Mouse (Mus musculus) heart, embryonic 15.5 days (tissue): ENCODE measurements at regions not wholly inside any gene's neighbourhood (a gene's known extent, or its start where the extent isn't known, plus 50 kb on each side); places are given as distances from the start of the nearest gene placed in this dataset.
A peak's percentile ranks its signal among the peaks of the same experiment; 100 is the strongest.

Experiments
- ATAC-seq: fragments of 200-750 bp; cut with Nextera tagmentation; replicated peaks from 2 replicates; pipeline ENCODE4 v1.8.0; 2017; ENCODE audit warnings: low read depth, moderate TSS enrichment; ENCODE audit not compliant: insufficient number of reproducible peaks, insufficient read depth, low FRiP score
- H3K27ac ChIP-seq: fragments of 300-500 bp; sonication (generic); 2 replicates; pipeline ENCODE4 v1.5.1; 2015; ENCODE audit warnings: mild to moderate bottlenecking, inconsistent platforms
- H3K27me3 ChIP-seq: fragments of 300-500 bp; sonication (generic); 2 replicates; pipeline ENCODE4 v1.6.1; 2015; ENCODE audit warnings: inconsistent platforms
- H3K36me3 ChIP-seq: fragments of 300-500 bp; sonication (generic); 2 replicates; pipeline ENCODE4 v1.6.1; 2015; ENCODE audit warnings: mild to moderate bottlenecking, inconsistent platforms
- H3K4me1 ChIP-seq: fragments of 300-500 bp; sonication (generic); replicated peaks from 2 replicates; pipeline ENCODE4 v1.6.1; 2015; ENCODE audit warnings: inconsistent platforms
- H3K4me2 ChIP-seq: fragments of 300-500 bp; sonication (generic); 2 replicates; pipeline ENCODE4 v1.6.1; 2015; ENCODE audit warnings: inconsistent platforms, mild to moderate bottlenecking, moderate library complexity
- H3K4me3 ChIP-seq: fragments of 300-500 bp; sonication (generic); 2 replicates; pipeline ENCODE4 v1.5.1; 2015; ENCODE audit warnings: mild to moderate bottlenecking, inconsistent platforms
- H3K9ac ChIP-seq: fragments of 300-500 bp; sonication (generic); 2 replicates; pipeline ENCODE4 v1.6.1; 2015; ENCODE audit warnings: mild to moderate bottlenecking, inconsistent platforms
- H3K9me3 ChIP-seq: fragments of 300-500 bp; sonication (generic); replicated peaks from 2 replicates; pipeline ENCODE4 v1.6.1; 2016; ENCODE audit warnings: inconsistent platforms
- WGBS: fragments of 180-500 bp; shearing (Covaris S2); methylation state at CpG from one replicate; pipeline ENCODE4 v1.1.7; 2015; ENCODE audit warnings: mixed read lengths; 5-methylcytosine and 5-hydroxymethylcytosine counted together

- Histone ChIP-seq H3K9me3 (no peaks in the 10 kb centered on the region), H3K4me2 (no peak overlapping the region), H3K27me3 (no peaks in the 10 kb centered on the region), H3K4me3 (no peak overlapping the region), H3K36me3 (no peaks in the 10 kb centered on the region), H3K9ac (no peak overlapping the region), H3K27ac (no peak overlapping the region), H3K4me1 (no peaks in the 10 kb centered on the region)
- no peak for ATAC-seq
- WGBS, result 83% methylated on average over 3 of the region's 3 CpGs
Measured at GRCm38 (mm10) chr17:7623392-7623791, 203.7 kb downstream of the Fndc1 start.

- no peak overlapping the region for H3K4me2 ChIP-seq
- no peak overlapping the region for H3K27ac ChIP-seq
- H3K9ac ChIP-seq, result no peak overlapping the region
- H3K4me1 ChIP-seq, result no peaks in the 10 kb centered on the region
- WGBS, result 61% methylated on average over 2 of the region's 2 CpGs
- no peak overlapping the region for H3K4me3 ChIP-seq
- H3K9me3 ChIP-seq, result no peaks in the 10 kb centered on the region
- no peaks in the 10 kb centered on the region for H3K36me3 ChIP-seq
- ATAC-seq, result no peak
- no peaks in the 10 kb centered on the region for H3K27me3 ChIP-seq
Measured at GRCm38 (mm10) chr17:7621262-7621661, 205.8 kb downstream of the Fndc1 start.

- Histone ChIP-seq H3K9ac (no peak overlapping the region), H3K9me3 (no peaks in the 10 kb centered on the region), H3K4me3 (no peak overlapping the region), H3K4me1 (no peaks in the 10 kb centered on the region), H3K36me3 (no peaks in the 10 kb centered on the region), H3K4me2 (no peak overlapping the region), H3K27me3 (no peaks in the 10 kb centered on the region), H3K27ac (no peak overlapping the region)
- ATAC-seq, result no peak
Measured at GRCm38 (mm10) chr17:7620166-7620565, 206.9 kb downstream of the Fndc1 start.

- Histone ChIP-seq H3K9ac (no peak overlapping the region), H3K27ac (no peak overlapping the region), H3K4me1 (no peaks in the 10 kb centered on the region), H3K9me3 (no peaks in the 10 kb centered on the region), H3K4me3 (no peak overlapping the region), H3K4me2 (no peak overlapping the region), H3K27me3 (no peaks in the 10 kb centered on the region), H3K36me3 (no peaks in the 10 kb centered on the region)
- no peak for ATAC-seq
- 56% methylated on average over 5 of the region's 5 CpGs for WGBS
Measured at GRCm38 (mm10) chr17:7619641-7620040, 207.5 kb downstream of the Fndc1 start.

GRCm38 (mm10) chr17:7608046-7608445, 219.1 kb downstream of the Fndc1 start:
- no peak overlapping the region for H3K4me2 ChIP-seq
- H3K36me3 ChIP-seq, result no peaks in the 10 kb centered on the region
- H3K27ac ChIP-seq, result no peak overlapping the region
- H3K4me1 ChIP-seq, result no peaks in the 10 kb centered on the region
- H3K9ac ChIP-seq, result no peak overlapping the region
- H3K4me3 ChIP-seq, result no peak overlapping the region
- H3K9me3 ChIP-seq, result no peaks in the 10 kb centered on the region
- no peak for ATAC-seq
- 67% methylated on average over 11 of the region's 11 CpGs for WGBS
- H3K27me3 ChIP-seq, result no peaks in the 10 kb centered on the region

- Histone ChIP-seq H3K36me3 (no peaks in the 10 kb centered on the region), H3K27ac (no peak overlapping the region), H3K9ac (no peak overlapping the region), H3K4me3 (no peak overlapping the region), H3K4me1 (no peaks in the 10 kb centered on the region), H3K27me3 (no peaks in the 10 kb centered on the region), H3K9me3 (no peaks in the 10 kb centered on the region), H3K4me2 (no peak overlapping the region)
- 66% methylated on average over 4 of the region's 4 CpGs for WGBS
- no peak for ATAC-seq
Measured at GRCm38 (mm10) chr17:7607431-7607830, 219.7 kb downstream of the Fndc1 start.

- H3K9ac ChIP-seq, result no peak overlapping the region
- peaks cover 9% of the 10 kb centered on the region for H3K4me1 ChIP-seq
- H3K27ac ChIP-seq, result no peak overlapping the region
- H3K9me3 ChIP-seq, result no peaks in the 10 kb centered on the region
- WGBS, result 74% methylated on average over 5 of the region's 5 CpGs
- no peaks in the 10 kb centered on the region for H3K36me3 ChIP-seq
- H3K4me2 ChIP-seq, result no peak overlapping the region
- H3K4me3 ChIP-seq, result no peak overlapping the region
- no peaks in the 10 kb centered on the region for H3K27me3 ChIP-seq
- no peak for ATAC-seq
Measured at GRCm38 (mm10) chr17:7604813-7605504, 219.7 kb upstream of the Unc93a2 start.

GRCm38 (mm10) chr17:7604096-7604495, 218.8 kb upstream of the Unc93a2 start:
- Histone ChIP-seq H3K9me3 (no peaks in the 10 kb centered on the region), H3K4me3 (no peak overlapping the region), H3K4me2 (no peak overlapping the region), H3K36me3 (no peaks in the 10 kb centered on the region), H3K4me1 (peaks cover 12% of the 10 kb centered on the region), H3K27ac (no peak overlapping the region), H3K27me3 (no peaks in the 10 kb centered on the region), H3K9ac (no peak overlapping the region)
- 81% methylated on average over 3 of the region's 3 CpGs for WGBS
- ATAC-seq, result no peak

GRCm38 (mm10) chr17:7600555-7600954, 215.3 kb upstream of the Unc93a2 start:
- no peak overlapping the region for H3K4me3 ChIP-seq
- H3K27ac ChIP-seq, result no peak overlapping the region
- H3K9ac ChIP-seq, result no peak overlapping the region
- WGBS, result 27% methylated on average over 2 of the region's 2 CpGs
- no peaks in the 10 kb centered on the region for H3K36me3 ChIP-seq
- peaks cover 12% of the 10 kb centered on the region for H3K4me1 ChIP-seq
- no peaks in the 10 kb centered on the region for H3K27me3 ChIP-seq
- peak; percentile 62; the same call in 1 of the 2 replicates for ATAC-seq
- no peak overlapping the region for H3K4me2 ChIP-seq
- H3K9me3 ChIP-seq, result no peaks in the 10 kb centered on the region

- H3K27ac ChIP-seq, result no peak overlapping the region
- 51% methylated on average over 2 of the region's 2 CpGs for WGBS
- no peak overlapping the region for H3K4me2 ChIP-seq
- H3K4me1 ChIP-seq, result peaks cover 12% of the 10 kb centered on the region
- H3K27me3 ChIP-seq, result no peaks in the 10 kb centered on the region
- H3K36me3 ChIP-seq, result no peaks in the 10 kb centered on the region
- no peak for ATAC-seq
- no peaks in the 10 kb centered on the region for H3K9me3 ChIP-seq
- H3K4me3 ChIP-seq, result no peak overlapping the region
- H3K9ac ChIP-seq, result no peak overlapping the region
Measured at GRCm38 (mm10) chr17:7597481-7597880, 212.2 kb upstream of the Unc93a2 start.

GRCm38 (mm10) chr17:7594801-7595200, 209.5 kb upstream of the Unc93a2 start:
- no peak overlapping the region for H3K4me3 ChIP-seq
- no peak overlapping the region for H3K27ac ChIP-seq
- H3K4me2 ChIP-seq, result no peak overlapping the region
- H3K9me3 ChIP-seq, result no peaks in the 10 kb centered on the region
- no peak overlapping the region for H3K9ac ChIP-seq
- ATAC-seq, result no peak
- no peaks in the 10 kb centered on the region for H3K36me3 ChIP-seq
- no peaks in the 10 kb centered on the region for H3K27me3 ChIP-seq
- 0 out of 2 replicates have a peak, but pooled peaks cover 3% of the 10 kb centered on the region for H3K4me1 ChIP-seq
- 34% methylated on average over 3 of the region's 3 CpGs for WGBS

GRCm38 (mm10) chr17:7592491-7592890, 207.2 kb upstream of the Unc93a2 start:
- Histone ChIP-seq H3K4me2 (no peak overlapping the region), H3K9me3 (no peaks in the 10 kb centered on the region), H3K36me3 (no peaks in the 10 kb centered on the region), H3K9ac (no peak overlapping the region), H3K27me3 (no peaks in the 10 kb centered on the region), H3K4me3 (no peak overlapping the region), H3K27ac (no peak overlapping the region), H3K4me1 (no peaks in the 10 kb centered on the region)
- no peak for ATAC-seq
- 66% methylated on average over 4 of the region's 4 CpGs for WGBS
